Mouse (Mus musculus) ovary, postnatal 14 days (tissue): ENCODE data around the gene Tspan18.

Experiments used
- DNase-seq: peaks from one replicate; pipeline ENCODE4 v3.0.0; 2022; ENCODE audit warnings: low spot score

Gene Tspan18

GRCm38 (mm10) chr2:93152883-93153491, 181.3 kb downstream of the Tspan18 start:
- DNase-seq: no peak

- DNase-seq: no peak
These were observed 182.1 kb downstream of the Tspan18 start for GRCm38 (mm10) chr2:93152191-93152601.
